Mouse (Mus musculus) limb, embryonic 10.5 days (tissue): ENCODE data around the gene March8. TPM values are rescaled to one million over a fixed set of nuclear protein-coding genes. Genes with fewer than 3 reads are reported as not detected.

ENCODE experiments used
- DNase-seq: peaks from one replicate; pipeline ENCODE4 v3.0.0-alpha.2; 2017; ENCODE audit warnings: low spot score
- H3K27ac ChIP-seq: fragments of 300-500 bp; sonication (generic); 2 replicates; pipeline ENCODE4 v1.5.1; 2016; ENCODE audit warnings: mild to moderate bottlenecking
- H3K27me3 ChIP-seq: fragments of 300-500 bp; sonication (generic); 2 replicates; pipeline ENCODE4 v1.6.1; 2016; ENCODE audit warnings: low read depth, mild to moderate bottlenecking; ENCODE audit not compliant: poor library complexity, severe bottlenecking
- H3K36me3 ChIP-seq: fragments of 300-500 bp; sonication (generic); 2 replicates; pipeline ENCODE4 v1.6.1; 2016; ENCODE audit warnings: mild to moderate bottlenecking, moderate library complexity
- H3K4me1 ChIP-seq: fragments of 300-500 bp; sonication (generic); 2 replicates; pipeline ENCODE4 v1.6.1; 2016
- H3K4me3 ChIP-seq: fragments of 300-500 bp; sonication (generic); 2 replicates; pipeline ENCODE4 v1.5.1; 2016; ENCODE audit warnings: mild to moderate bottlenecking, moderate library complexity
- H3K9me3 ChIP-seq: fragments of 300-500 bp; sonication (generic); replicated peaks from 2 replicates; pipeline ENCODE4 v1.6.1; 2016; ENCODE audit warnings: mild to moderate bottlenecking
- WGBS: fragments of 180-500 bp; shearing (Covaris S2); methylation state at CpG from one replicate; pipeline ENCODE4 v1.1.7; 2016; 5-methylcytosine and 5-hydroxymethylcytosine counted together
- polyA plus RNA-seq: library from polyadenylated mRNA; unstranded; fragments of >200 nt; fragmentation: Nextera tagmentation; extraction: Ambion mirVana; gene quantifications from 2 replicates; pipeline ENCODE4 v1.2.1, GENCODE M21; 2016

March8 gene
- polyA plus RNA-seq, 1 experiment from 2014 or later: 19.6 TPM

DNA sequence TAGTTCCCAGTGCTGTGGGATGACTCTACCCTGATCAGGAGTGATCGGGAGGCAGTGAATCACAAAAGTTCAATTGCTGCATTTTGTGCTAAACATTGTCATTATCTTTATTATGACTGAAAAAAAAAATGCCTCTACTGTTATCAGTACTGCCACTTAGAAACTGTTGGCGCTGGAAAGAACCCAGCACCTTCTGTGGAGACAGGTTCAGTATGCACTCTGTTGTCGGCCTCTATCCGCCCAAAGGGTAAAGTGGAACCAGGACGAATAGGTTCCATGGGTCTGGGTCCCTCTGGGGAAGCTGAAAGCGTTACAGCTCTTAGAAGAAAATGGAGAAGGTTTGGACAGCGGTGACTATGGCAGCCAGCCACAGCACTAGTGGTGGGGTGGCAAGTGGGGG lies 41.1 kb downstream of the March8 start:
- Histone ChIP-seq H3K9me3 (no peaks in the 10 kb centered on the region), H3K4me3 (no peak overlapping the region), H3K27me3 (no peaks in the 10 kb centered on the region), H3K27ac (no peak overlapping the region), H3K36me3 (0 out of 2 replicates have a peak, but pooled peaks cover 2% of the 10 kb centered on the region), H3K4me1 (no peaks in the 10 kb centered on the region)
- 92% methylated on average over 7 of the region's 7 CpGs for WGBS
- DNase-seq: no peak

DNA sequence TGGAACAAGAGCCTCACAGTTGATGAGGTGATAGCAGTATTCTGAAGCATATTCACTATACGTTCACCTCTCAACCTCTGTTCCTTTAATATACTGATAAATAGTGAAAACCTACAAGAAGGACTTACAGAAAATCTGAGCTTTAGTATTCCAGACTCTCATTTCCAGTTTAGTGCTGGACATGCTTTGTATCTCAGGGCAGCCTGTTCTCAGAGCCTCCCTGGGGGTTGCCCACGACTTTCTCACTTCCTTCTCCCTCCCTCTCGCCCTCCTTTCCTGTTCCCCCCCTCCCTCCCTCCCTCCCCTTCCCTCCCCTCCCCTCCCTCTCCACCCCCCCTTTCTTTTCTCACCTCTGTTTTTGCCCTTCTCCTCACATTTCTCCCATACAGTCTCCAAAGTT lies 42.3 kb downstream of the March8 start:
- H3K36me3 ChIP-seq: 0 out of 2 replicates have a peak, but pooled peaks cover 2% of the 10 kb centered on the region
- no peak overlapping the region for H3K27ac ChIP-seq
- no peak for DNase-seq
- H3K4me1 ChIP-seq: peaks cover 1% of the 10 kb centered on the region; the same call in 1 of the 2 replicates
- WGBS: 65% methylated on average over 3 of the region's 3 CpGs
- no peaks in the 10 kb centered on the region for H3K9me3 ChIP-seq
- H3K27me3 ChIP-seq: no peaks in the 10 kb centered on the region
- H3K4me3 ChIP-seq: no peak overlapping the region

DNA sequence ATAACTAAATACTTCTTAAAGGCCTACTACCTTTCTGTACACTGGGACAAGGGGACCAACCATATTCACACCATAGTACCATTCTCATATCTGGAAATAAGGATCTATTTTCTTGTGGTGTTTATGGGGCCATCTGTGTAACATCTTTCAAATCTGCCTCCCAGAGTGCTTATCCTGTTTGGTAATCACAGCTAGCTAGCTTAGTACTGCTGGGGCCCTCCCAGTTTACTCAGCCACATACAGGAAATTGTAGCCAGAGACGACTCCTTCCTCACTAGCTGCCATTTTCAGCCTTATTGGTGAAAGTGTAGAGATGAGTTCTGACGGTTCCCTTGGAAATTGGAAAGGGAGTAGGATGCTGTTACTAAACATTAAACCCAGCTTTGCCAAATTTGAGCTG lies 43.8 kb downstream of the March8 start:
- Histone ChIP-seq H3K27me3 (no peaks in the 10 kb centered on the region), H3K36me3 (0 out of 2 replicates have a peak, but pooled peaks cover 2% of the 10 kb centered on the region), H3K27ac (no peak overlapping the region), H3K4me1 (peaks cover 12% of the 10 kb centered on the region), H3K9me3 (no peaks in the 10 kb centered on the region), H3K4me3 (no peak overlapping the region)
- WGBS: 63% methylated on average over 2 of the region's 2 CpGs
- DNase-seq: no peak

DNA sequence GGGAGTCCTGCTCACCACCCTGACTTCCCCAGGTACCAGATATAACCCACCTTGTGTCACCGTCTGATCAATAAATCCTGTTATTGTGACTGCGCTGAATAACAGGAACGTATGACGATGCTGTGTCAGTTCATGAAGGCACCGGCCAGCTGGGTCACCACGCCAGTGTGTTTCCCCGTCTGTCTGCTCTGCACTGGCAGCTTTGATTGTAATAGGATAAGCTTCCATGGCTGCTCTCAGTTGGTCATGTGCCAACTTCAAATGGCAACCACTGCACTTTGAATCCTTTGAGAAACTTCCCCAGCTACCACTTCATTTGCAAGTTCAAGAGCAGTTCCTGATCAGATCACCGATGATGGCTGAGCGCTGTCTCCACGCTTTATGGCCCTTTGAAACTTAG lies 45.8 kb downstream of the March8 start:
- no peak overlapping the region for H3K27ac ChIP-seq
- no peaks in the 10 kb centered on the region for H3K36me3 ChIP-seq
- H3K9me3 ChIP-seq: no peaks in the 10 kb centered on the region
- H3K4me3 ChIP-seq: no peak overlapping the region
- WGBS: 93% methylated on average over 10 of the region's 10 CpGs
- DNase-seq: no peak
- H3K4me1 ChIP-seq: peaks cover 12% of the 10 kb centered on the region
- no peaks in the 10 kb centered on the region for H3K27me3 ChIP-seq

DNA sequence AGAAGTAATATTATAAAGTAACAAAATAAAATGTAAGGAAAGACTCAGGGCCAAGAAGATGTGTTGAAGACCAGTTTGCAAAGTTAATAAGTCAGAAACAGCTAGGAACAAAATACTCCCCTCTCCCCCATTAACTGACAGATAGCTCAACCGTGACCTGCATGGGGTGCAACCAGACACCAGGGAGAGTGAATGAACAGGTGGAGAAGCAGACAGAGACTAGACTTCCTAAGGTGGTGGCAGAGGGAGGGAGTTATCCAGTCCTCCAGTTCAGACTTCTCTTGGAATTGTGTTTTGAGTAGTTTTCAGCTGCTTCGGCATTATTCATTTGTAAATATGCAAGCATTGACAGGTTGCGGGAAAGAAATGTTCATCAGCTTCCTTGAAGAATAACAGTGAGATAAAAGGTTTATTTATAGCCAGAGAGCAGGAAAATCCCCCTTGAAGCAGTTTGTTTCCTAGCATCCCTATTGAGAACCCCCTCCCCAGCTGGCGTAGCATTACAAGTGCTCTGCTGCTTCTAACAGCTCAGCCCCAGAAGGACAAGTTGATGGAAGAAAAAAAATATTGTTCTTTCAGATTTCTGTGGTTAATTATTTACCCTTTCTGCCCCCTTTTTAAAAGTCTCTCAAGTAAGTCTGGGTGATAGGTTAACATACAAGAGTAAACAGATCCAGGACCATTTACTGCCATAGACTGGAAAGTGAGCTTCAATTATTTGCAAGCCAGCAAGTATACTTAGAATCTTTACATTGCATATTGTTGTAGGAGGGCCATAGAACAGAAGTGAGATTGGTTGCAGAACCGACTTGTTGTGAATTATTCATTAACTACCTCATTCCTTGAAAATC lies 47.6 kb downstream of the March8 start:
- Histone ChIP-seq H3K4me3 (no peak overlapping the region), H3K4me1 (peaks cover 12% of the 10 kb centered on the region), H3K27ac (no peak overlapping the region), H3K9me3 (no peaks in the 10 kb centered on the region), H3K36me3 (no peaks in the 10 kb centered on the region), H3K27me3 (no peaks in the 10 kb centered on the region)
- DNase-seq: no peak
- 48% methylated on average over 5 of the region's 5 CpGs for WGBS

DNA sequence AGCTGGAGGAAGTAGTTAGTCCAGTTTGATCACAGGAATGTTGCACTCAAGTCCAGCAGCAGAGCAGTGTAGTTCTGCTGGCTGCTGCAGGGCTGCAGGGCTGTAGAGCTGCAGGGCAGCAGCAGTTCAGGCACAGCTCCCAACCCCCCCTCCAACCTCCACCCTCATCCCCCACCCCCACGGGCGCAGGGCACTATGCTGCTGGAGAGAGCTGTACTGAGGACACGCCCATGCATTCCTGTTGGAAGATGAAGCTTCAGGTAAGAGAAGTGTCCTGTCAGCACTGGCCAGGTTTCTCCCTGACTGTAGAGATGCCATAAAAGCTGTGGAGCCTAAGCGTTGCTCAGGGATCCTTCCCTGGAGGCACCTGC lies 48.2 kb downstream of the March8 start:
- Histone ChIP-seq H3K4me1 (peaks cover 12% of the 10 kb centered on the region), H3K9me3 (no peaks in the 10 kb centered on the region), H3K4me3 (no peak overlapping the region), H3K27me3 (no peaks in the 10 kb centered on the region), H3K27ac (no peak overlapping the region), H3K36me3 (no peaks in the 10 kb centered on the region)
- whole genome bisulfite sequencing: 44% methylated on average over 4 of the region's 4 CpGs
- DNase-seq: no peak

DNA sequence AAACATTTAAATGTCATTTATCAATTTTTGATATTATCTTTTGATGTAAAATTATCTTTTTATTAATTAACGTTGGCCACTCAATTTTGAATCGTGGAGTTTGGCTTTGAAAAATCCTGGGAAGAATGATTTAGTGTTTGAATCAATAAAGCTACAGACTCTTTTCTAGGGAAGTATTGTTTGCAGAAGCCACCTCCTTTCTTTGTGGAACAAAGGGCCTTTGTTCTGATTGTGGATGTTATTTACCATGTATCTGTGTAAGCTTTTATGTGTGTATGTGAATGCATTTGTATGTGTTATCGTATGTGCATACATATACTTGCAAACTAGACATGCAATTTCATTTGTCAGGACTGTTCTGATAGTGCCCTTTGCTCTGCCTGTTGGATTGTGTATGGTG lies 48.7 kb downstream of the March8 start:
- Histone ChIP-seq H3K36me3 (no peaks in the 10 kb centered on the region), H3K4me3 (no peak overlapping the region), H3K27me3 (no peaks in the 10 kb centered on the region), H3K9me3 (no peaks in the 10 kb centered on the region), H3K27ac (no peak overlapping the region), H3K4me1 (peaks cover 12% of the 10 kb centered on the region)
- WGBS: 88% methylated on average over 3 of the region's 3 CpGs
- no peak for DNase-seq

DNA sequence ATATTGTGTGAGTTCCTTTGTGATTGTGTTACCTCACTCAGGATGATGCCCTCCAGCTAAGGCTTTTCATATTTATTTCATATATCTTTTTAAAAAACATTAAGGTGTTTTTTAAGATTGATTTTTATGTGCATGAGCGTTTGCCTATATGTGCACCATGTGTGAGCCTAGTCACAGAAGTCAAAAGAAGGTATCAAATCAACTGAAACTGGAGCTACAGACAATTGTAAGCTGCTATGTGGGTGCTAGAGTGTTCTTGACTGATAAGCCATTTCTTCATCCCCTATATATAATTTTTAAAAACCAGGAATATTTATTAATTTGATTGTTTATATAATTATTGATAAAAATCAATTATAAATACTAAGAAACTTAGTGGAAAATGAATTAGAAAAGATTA lies 50.2 kb downstream of the March8 start:
- 94% methylated on average over 1 of the region's 1 CpGs for WGBS
- no peak for DNase-seq
- H3K27ac ChIP-seq: no peak overlapping the region

DNA sequence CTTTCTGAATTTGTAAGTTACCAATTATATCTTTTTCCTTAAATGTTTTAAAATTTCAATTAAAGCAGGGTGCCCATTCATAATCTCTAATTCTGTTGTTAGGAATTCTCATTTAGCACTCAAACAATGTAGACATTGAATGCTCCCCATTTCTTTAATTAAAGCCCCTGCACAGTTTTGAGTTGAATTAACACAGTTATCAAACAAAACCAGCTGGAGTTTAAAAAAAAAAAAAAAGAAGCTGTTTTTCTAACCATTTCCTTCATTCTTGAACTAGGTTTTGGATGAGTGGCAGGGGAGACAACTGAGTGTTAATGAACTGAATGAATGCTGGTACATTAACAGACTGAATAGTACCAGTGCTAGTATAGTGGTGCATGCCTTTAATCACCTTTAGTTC lies 51.7 kb downstream of the March8 start:
- DNase-seq: no peak
- Histone ChIP-seq H3K27me3 (no peaks in the 10 kb centered on the region), H3K36me3 (no peaks in the 10 kb centered on the region), H3K9me3 (no peaks in the 10 kb centered on the region), H3K4me1 (peaks cover 12% of the 10 kb centered on the region), H3K4me3 (no peak overlapping the region), H3K27ac (no peak overlapping the region)

More for the DNA sequence above, 50.2 kb downstream of the March8 start:
- no peaks in the 10 kb centered on the region for H3K27me3 ChIP-seq
- H3K4me3 ChIP-seq: no peak overlapping the region
- H3K36me3 ChIP-seq: no peaks in the 10 kb centered on the region
- H3K9me3 ChIP-seq: no peaks in the 10 kb centered on the region
- H3K4me1 ChIP-seq: peaks cover 12% of the 10 kb centered on the region

DNA sequence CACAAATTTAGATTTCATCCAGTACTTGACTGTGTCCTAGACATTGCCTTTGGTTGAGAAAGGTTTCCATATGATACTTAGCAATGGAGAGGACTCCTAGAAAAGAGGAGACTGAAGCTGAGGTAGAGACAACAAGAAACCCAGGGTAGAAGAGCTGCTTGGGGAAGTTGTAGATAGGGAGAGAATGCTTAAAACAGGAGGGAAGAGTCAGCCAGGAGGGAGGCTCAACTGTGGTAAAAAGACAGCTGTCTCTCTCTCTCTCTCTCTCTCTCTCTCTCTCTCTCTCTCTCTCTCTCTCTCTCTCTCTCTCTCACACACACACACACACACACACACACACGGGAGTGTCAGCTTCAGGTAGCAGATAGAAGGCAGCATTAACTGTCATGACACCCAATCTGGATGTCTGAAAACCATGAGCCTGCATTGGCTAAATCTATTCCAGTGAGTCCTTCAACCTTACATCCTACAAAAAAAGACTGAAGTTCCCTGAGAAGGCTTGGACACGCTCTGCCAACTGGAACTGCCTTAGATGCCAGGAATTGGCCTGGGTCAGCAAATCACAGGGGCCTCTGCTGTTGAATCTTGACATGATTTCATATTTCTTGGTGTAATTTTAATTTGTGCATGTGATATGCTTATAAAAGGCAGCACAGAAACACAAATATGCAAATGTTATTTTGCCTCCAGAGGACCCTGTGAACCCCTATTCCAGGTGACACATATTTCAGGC lies 57.3 kb downstream of the March8 start:
- H3K27me3 ChIP-seq: no peaks in the 10 kb centered on the region
- 77% methylated on average over 2 of the region's 2 CpGs for WGBS
- no peaks in the 10 kb centered on the region for H3K4me1 ChIP-seq
- DNase-seq: no peak
- no peaks in the 10 kb centered on the region for H3K36me3 ChIP-seq
- H3K4me3 ChIP-seq: no peak overlapping the region
- H3K9me3 ChIP-seq: no peaks in the 10 kb centered on the region
- H3K27ac ChIP-seq: no peak overlapping the region

DNA sequence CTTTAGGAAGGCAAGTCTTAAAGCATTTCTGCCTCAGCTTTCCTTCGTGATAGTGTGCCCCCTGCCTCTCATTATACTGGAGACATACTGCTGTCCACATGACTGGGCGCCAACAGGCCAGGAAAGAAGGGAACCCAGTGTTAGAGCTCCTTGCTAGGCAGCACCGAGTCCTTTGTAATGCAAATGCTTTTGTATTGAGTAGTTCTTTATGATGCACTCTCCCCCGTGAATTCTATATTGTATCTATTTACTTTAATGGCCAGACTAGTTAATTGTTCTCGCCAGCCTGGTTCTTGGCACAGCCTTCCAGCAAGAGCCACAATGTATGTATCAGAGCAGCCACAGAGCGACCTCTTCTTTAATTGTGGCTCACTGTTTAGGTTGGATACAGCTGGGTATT lies 59.8 kb downstream of the March8 start:
- H3K4me1 ChIP-seq: no peaks in the 10 kb centered on the region
- H3K9me3 ChIP-seq: no peaks in the 10 kb centered on the region
- H3K27ac ChIP-seq: no peak overlapping the region
- 76% methylated on average over 6 of the region's 6 CpGs for WGBS
- no peak overlapping the region for H3K4me3 ChIP-seq
- no peak for DNase-seq
- H3K27me3 ChIP-seq: no peaks in the 10 kb centered on the region
- H3K36me3 ChIP-seq: no peaks in the 10 kb centered on the region; the same call in 1 of the 2 replicates

DNA sequence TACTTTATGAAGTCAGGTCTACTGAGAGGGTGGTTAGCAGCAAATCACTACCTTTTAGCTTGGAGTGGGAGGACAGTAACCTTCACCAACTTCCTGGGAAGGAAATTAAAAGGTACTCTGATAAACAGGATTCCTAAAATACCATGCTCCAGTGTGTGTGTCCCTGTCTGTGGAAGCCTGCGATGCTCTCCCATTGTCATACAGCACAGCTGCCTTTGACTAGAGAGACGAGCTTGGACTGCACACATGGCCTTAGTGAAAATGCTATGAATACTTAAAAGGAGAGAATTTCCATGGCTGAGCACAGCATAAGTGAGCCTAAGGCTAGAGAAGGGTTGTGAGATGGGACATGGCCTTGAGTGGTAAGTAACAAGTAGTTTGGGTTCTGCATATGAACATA lies 60.3 kb downstream of the March8 start:
- Histone ChIP-seq H3K27ac (no peak overlapping the region), H3K4me1 (no peaks in the 10 kb centered on the region), H3K9me3 (no peaks in the 10 kb centered on the region), H3K27me3 (no peaks in the 10 kb centered on the region), H3K36me3 (peaks cover under 1% of the 10 kb centered on the region; the same call in 1 of the 2 replicates), H3K4me3 (no peak overlapping the region)
- WGBS: 95% methylated on average over 2 of the region's 2 CpGs
- DNase-seq: peak; percentile 22

DNA sequence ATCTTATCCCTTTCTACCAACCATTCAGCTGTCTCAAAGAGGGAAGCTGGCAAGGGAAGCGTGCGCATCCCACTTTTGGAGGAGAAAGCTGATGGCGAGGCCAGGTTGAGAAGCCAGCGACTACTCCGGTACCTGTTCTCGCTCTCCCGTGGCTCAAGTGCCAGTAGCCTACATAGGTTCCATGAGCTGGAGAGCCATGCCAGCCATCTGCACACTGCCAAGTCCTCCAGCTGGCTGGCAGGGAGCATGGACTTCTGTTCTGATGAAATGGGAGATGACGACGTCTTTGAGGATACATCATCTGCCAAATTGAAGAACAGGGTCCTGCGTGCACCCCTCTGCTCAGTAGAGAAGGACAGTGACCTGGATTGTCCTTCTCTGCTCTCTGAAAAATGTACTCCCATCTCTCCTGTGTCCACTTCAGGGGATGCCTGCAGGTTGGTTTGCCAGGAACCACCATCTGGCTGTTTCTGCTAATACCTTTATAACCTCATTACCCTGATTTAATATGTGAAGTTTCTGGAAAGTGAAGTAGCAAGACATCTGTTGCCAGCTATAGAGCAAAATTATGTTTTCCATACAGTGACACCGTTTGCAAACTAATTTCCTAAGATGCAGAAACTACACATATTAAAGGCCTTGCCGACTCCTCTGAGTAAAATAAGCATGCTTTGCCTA lies 64.1 kb downstream of the March8 start:
- Histone ChIP-seq H3K36me3 (peaks cover 21% of the 10 kb centered on the region), H3K27me3 (no peaks in the 10 kb centered on the region), H3K9me3 (no peaks in the 10 kb centered on the region), H3K4me3 (no peak overlapping the region), H3K27ac (no peak overlapping the region), H3K4me1 (no peaks in the 10 kb centered on the region)
- WGBS: 98% methylated on average over 12 of the region's 12 CpGs
- DNase-seq: no peak
